Mouse (Mus musculus) heart, postnatal 36 days (tissue): ENCODE results near the gene Uroc1. TPM values are rescaled to one million over a fixed set of nuclear protein-coding genes. Genes with fewer than 3 reads are reported as not detected.

ENCODE experiments used
- total RNA-seq, 2 experiments: library from RNA; stranded (reverse); gene quantifications; 2 replicates each; pipeline ENCODE4 v1.2.3; 2021

Uroc1 gene
- total RNA-seq, 2 experiments from 2014 or later, result not detected

Other genes with a start within 250 kb of the Uroc1 start
- gene Vmn1r50, start 231.9 kb upstream of the Uroc1 start, total RNA-seq, result not detected
- not detected for gene Vmn1r51, start 210.7 kb upstream of the Uroc1 start, total RNA-seq
- gene Vmn1r52, start 158.5 kb upstream of the Uroc1 start, total RNA-seq, result not detected
- gene V1ra8, start 130.5 kb upstream of the Uroc1 start, total RNA-seq, result not detected
- gene Vmn1r53, start 108.8 kb upstream of the Uroc1 start, total RNA-seq, result not detected
- not detected for gene Vmn1r54, start 87.0 kb upstream of the Uroc1 start, total RNA-seq
- gene BC048671, start 32.1 kb upstream of the Uroc1 start, total RNA-seq, result not detected
- not detected for gene Chst13, start 8.1 kb upstream of the Uroc1 start, total RNA-seq
- 10 to 100 TPM; 14.4 to 14.6 TPM for gene Zxdc, start 36.2 kb downstream of the Uroc1 start, total RNA-seq
- under 1 TPM in 1 of 2 experiments, not detected in 1; 0.35 TPM for gene Cfap100, start 95.5 kb downstream of the Uroc1 start, total RNA-seq
- gene Klf15, start 129.3 kb downstream of the Uroc1 start, total RNA-seq, result 10 to 100 TPM; 60.8 to 87.4 TPM
- gene Aldh1l1, start 153.1 kb downstream of the Uroc1 start, total RNA-seq, result 1 to 10 TPM; 1.9 to 2.2 TPM